Mouse (Mus musculus) embryonic facial prominence, embryonic 15.5 days (tissue): ENCODE data around the gene Pcdh9. TPM values are rescaled to one million over a fixed set of nuclear protein-coding genes. Genes with fewer than 3 reads are reported as not detected.

Experiments used
- ATAC-seq: fragments of 200-750 bp; cut with Nextera tagmentation; 2 replicates; pipeline ENCODE4 v1.8.0; 2017; ENCODE audit warnings: low read depth, moderate TSS enrichment; ENCODE audit not compliant: insufficient number of reproducible peaks, low FRiP score, low TSS enrichment
- H3K27ac ChIP-seq: fragments of 300-500 bp; sonication (generic); replicated peaks from 2 replicates; pipeline ENCODE4 v1.5.1; 2015; ENCODE audit warnings: mild to moderate bottlenecking, inconsistent platforms
- H3K27me3 ChIP-seq: fragments of 300-500 bp; sonication (generic); 2 replicates; pipeline ENCODE4 v1.6.1; 2015; ENCODE audit warnings: inconsistent platforms
- H3K36me3 ChIP-seq: fragments of 300-500 bp; sonication (generic); 2 replicates; pipeline ENCODE4 v1.6.1; 2015; ENCODE audit warnings: mild to moderate bottlenecking, inconsistent platforms
- H3K4me1 ChIP-seq: fragments of 300-500 bp; sonication (generic); 2 replicates; pipeline ENCODE4 v1.6.1; 2015; ENCODE audit warnings: inconsistent platforms
- H3K4me2 ChIP-seq: fragments of 300-500 bp; sonication (generic); replicated peaks from 2 replicates; pipeline ENCODE4 v1.6.1; 2015; ENCODE audit warnings: mild to moderate bottlenecking, inconsistent platforms
- H3K4me3 ChIP-seq: fragments of 300-500 bp; sonication (generic); replicated peaks from 2 replicates; pipeline ENCODE4 v1.5.1; 2015; ENCODE audit warnings: mild to moderate bottlenecking, inconsistent platforms
- H3K9ac ChIP-seq: fragments of 300-500 bp; sonication (generic); 2 replicates; pipeline ENCODE4 v1.6.1; 2015; ENCODE audit warnings: inconsistent platforms
- H3K9me3 ChIP-seq: fragments of 300-500 bp; sonication (generic); replicated peaks from 2 replicates; pipeline ENCODE4 v1.6.1; 2016; ENCODE audit warnings: inconsistent platforms
- WGBS: fragments of 180-500 bp; shearing (Covaris S2); methylation state at CpG from one replicate; pipeline ENCODE4 v1.1.7; 2015; 5-methylcytosine and 5-hydroxymethylcytosine counted together
- polyA plus RNA-seq: library from polyadenylated mRNA; unstranded; fragments of >200 nt; fragmentation: Nextera tagmentation; extraction: Ambion mirVana; gene quantifications from 2 replicates; pipeline ENCODE4 v1.2.1, GENCODE M21; 2015

The Pcdh9 gene
- polyA plus RNA-seq, 1 experiment from 2014 or later: 58.5 TPM

DNA sequence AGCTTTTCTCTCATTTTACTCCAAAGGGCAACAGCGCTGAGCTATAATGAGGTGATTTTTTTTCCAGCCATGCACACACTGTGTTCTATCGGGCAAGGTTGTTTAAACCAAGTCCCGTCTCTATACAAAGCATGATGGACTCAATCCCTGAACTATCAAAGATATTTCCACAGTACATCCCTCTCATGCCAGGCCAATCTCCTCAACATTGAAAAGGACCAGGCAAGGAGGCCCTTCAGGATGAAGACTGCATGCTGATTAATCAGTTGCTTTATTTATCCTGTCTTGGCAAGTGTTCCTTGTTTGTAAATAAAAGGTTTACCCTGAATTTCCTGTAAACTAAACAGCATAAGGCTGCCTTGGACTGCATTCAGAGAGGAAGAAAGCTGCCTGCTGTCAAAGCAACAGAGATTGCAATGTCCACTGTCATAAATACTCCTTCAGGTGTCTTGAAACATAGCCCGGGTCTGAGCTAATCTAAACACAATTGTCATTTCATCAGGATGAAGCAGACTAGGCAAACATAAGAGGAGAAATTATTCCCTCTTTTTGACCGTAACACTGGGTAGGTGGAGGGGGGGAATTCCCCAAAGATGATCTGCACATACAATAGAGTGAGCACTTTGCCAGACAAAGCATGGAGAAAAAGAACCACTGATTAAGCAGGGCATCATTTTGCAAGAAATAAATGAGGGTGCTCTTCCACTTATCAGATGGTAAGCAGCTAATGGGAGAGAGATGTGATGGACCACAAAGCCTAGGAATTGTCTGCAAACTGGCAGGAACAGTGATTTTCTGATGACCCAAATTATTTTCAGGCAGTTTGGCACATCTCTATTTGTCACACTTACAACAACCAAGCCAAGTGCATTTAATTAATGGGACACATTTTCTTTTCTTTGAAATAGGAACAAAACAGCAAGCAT, 822.8 kb downstream of the Pcdh9 start:
- no peak; the same call in 1 of the 2 replicates for ATAC-seq
- no peaks in the 10 kb centered on the region for H3K27me3 ChIP-seq
- WGBS: 52% methylated on average over 5 of the region's 5 CpGs
- H3K4me2 ChIP-seq: no peak overlapping the region
- H3K27ac ChIP-seq: peak overlapping the region; percentile 36; the same call in 1 of the 2 replicates
- no peaks in the 10 kb centered on the region for H3K9me3 ChIP-seq
- peaks cover 11% of the 10 kb centered on the region; the same call in 1 of the 2 replicates for H3K4me1 ChIP-seq
- H3K4me3 ChIP-seq: no peak overlapping the region
- no peak overlapping the region for H3K9ac ChIP-seq
- H3K36me3 ChIP-seq: no peaks in the 10 kb centered on the region

DNA sequence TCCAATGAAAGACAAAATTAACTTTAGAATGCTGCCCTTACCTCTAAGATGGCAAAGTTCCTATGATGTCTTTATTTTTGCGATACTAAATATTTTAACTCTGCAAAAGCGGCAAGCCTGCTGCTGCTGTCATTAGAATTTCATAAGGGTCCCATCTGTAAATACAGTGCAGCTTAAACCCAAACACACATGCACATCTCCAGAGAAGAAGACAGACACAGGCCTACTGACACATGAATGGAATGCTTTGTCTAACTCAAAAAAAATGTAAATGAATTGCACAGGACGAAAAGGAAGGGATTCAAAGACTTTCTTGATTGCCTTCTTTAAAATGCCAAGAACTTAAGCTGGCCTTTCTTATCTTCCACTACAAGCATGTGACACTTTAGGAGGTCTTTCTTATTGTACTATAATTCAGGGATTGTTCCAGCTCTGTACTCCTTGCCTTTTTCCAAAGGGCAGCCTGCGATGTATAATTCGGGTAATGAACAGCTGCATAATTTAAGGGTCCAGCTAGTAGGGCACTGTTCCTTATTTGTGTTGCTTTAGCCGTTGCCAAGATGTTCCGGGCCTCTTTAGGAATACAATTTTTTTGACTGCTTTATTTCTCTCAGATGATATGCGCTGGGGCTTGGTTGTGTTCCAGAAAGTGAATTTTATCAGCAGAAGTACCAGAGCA, 823.6 kb downstream of the Pcdh9 start:
- Histone ChIP-seq H3K9me3 (no peaks in the 10 kb centered on the region), H3K4me1 (peaks cover 11% of the 10 kb centered on the region; the same call in 1 of the 2 replicates), H3K9ac (no peak overlapping the region), H3K36me3 (no peaks in the 10 kb centered on the region), H3K27me3 (no peaks in the 10 kb centered on the region), H3K27ac (peak overlapping the region; percentile 36), H3K4me2 (no peak overlapping the region), H3K4me3 (no peak overlapping the region)
- 42% methylated on average over 8 of the region's 8 CpGs for WGBS
- no peak for ATAC-seq

DNA sequence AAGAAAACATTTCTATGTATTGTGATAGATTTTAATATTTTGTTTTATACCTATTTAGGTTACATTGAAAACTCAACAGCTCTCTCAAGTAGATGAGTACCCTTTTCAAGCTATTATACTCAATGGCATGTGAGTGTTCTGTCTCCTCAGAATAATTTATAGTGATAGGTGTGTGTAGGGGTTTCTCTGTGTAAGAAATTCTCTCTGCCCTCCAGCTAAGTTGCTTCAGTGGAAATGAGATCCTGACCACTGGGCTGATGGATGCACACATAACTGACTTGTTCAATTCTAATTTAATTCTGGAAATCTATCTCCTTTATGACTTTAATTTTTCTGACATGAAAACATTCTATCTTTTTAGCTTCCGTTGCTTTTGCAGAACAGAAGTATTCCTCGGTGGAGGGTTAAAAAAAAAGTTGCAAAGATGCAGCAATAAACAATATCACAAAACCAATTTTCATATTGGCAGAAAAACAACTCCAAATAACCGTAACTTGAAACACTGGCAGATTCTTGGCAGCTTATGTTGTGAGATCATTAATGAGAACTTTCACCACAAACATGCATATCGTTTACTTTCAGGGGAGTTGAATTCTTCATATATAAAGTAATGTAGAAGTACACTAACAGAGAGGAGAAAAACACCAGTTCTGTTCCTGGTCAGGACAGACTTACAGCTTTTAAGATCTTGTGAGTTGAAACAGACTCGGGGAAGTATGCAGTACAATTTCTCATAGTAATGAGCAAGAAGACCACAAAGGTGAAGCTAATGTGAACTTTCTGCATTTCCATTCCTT, 828.5 kb downstream of the Pcdh9 start:
- WGBS: 28% methylated on average over 5 of the region's 5 CpGs
- Histone ChIP-seq H3K9ac (no peak overlapping the region), H3K4me3 (no peak overlapping the region), H3K4me2 (no peak overlapping the region), H3K36me3 (no peaks in the 10 kb centered on the region), H3K27me3 (no peaks in the 10 kb centered on the region), H3K9me3 (no peaks in the 10 kb centered on the region), H3K27ac (no peak overlapping the region), H3K4me1 (0 out of 2 replicates have a peak, but pooled peaks cover 2% of the 10 kb centered on the region)
- ATAC-seq: no peak

DNA sequence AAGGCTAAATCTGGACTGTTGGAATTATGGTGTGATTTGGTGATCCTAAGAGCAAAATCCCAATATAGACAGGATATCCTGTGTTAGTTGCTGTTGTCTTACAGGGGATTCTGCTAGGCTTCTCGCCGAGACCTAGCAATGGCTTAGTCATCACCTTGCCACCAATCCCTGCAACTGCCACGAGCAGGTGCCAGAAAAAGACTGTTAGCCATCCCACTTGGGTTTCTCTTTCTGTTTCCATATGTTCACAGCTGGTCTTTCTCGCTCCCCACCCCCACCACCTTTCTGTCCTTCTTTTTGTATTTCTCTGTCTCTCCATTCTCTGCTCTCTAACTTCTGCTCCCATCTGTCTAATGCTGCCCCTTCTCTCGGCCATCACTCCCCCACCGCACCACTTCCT, 831.7 kb downstream of the Pcdh9 start:
- Histone ChIP-seq H3K36me3 (no peaks in the 10 kb centered on the region), H3K4me1 (no peaks in the 10 kb centered on the region), H3K4me2 (no peak overlapping the region), H3K4me3 (no peak overlapping the region), H3K27ac (no peak overlapping the region), H3K9me3 (no peaks in the 10 kb centered on the region), H3K27me3 (no peaks in the 10 kb centered on the region), H3K9ac (no peak overlapping the region)
- 88% methylated on average over 6 of the region's 6 CpGs for WGBS
- ATAC-seq: no peak

DNA sequence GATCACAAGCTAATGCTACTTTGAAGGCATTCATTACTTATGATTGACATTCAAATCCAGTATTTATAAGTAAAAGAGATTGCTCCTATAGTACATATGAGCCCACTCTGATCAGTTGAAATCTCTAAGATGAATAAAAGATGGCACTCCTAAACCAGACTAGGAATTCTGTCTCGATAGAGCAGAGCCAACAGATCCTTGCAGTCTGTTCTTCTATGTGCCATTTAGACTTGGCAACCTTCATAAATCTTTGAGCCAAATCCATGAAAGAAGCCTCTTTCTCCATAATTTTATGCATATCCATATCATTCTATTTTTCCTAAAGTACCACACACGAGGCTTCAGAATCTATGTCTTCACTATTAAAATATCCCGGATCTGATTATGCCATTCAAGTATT, 834.5 kb downstream of the Pcdh9 start:
- Histone ChIP-seq H3K4me2 (no peak overlapping the region), H3K4me3 (no peak overlapping the region), H3K36me3 (no peaks in the 10 kb centered on the region), H3K27me3 (no peaks in the 10 kb centered on the region), H3K27ac (no peak overlapping the region), H3K4me1 (no peaks in the 10 kb centered on the region), H3K9me3 (no peaks in the 10 kb centered on the region), H3K9ac (no peak overlapping the region)
- 65% methylated on average over 3 of the region's 3 CpGs for WGBS
- ATAC-seq: no peak

DNA sequence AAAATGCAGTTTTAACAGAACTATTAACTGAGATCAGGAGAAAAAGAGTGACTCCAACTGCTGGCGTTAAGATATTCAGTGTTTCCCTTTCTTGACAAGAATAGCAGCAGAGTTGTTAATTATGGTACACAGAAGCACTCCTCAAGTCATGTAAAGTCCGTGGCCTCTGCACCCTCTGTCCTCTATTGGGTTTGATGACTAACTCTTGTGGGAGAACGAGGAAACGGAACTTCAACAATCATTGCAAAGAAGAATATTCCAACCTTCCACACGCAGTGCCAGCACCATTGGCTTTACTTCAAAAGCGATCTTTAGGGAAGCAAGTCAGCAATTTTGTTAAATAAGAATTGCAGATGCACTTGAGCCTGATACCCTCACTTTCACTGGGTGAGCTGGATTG, 849.9 kb downstream of the Pcdh9 start:
- 69% methylated on average over 6 of the region's 6 CpGs for WGBS
- Histone ChIP-seq H3K4me3 (no peak overlapping the region), H3K27ac (no peak overlapping the region), H3K9me3 (no peaks in the 10 kb centered on the region), H3K27me3 (no peaks in the 10 kb centered on the region), H3K36me3 (no peaks in the 10 kb centered on the region), H3K4me1 (no peaks in the 10 kb centered on the region), H3K9ac (no peak overlapping the region), H3K4me2 (no peak overlapping the region)
- no peak for ATAC-seq

DNA sequence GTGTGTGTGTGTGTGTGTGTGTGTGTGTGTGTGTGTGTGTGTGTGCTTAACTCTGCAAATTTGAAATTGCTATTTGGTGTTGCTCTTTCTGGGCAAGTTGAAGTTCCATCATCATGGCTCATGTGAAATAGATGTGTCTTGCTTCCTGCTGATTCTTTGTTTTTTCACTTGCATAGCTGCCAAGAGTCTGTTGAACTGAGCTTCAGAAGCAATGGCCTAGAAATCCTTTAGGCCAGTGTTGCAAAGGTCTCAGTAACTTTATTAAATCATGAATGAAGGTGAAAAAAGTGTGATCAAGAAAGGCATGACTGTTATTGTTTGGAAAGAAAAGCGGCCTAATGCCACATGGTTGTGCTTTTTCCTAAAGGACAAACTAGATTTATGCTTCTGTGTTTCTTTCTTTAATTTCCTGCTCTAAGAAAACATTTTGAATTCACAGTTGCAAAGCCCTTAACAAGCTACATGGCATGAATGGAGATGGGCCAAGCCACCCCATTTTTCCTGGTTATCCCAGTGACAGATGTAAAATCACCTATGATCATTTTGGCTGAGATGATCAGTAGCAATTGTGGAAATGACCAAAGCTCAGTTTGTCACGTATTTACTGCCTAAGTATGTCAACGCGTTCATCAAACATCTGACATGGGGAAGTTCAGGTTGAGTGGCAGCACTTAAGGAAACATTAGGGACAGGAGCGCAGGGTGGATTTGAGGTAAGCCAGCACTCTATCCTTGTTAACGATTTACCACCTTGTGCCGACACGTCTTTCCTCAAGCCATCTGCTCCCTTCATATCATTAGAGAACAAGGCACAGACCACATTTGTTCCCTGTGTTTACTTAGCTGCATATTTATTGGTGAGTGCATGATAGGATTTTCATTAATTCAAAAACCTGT, 850.9 kb downstream of the Pcdh9 start:
- no peaks in the 10 kb centered on the region for H3K9me3 ChIP-seq
- no peak for ATAC-seq
- no peak overlapping the region for H3K4me3 ChIP-seq
- H3K4me2 ChIP-seq: no peak overlapping the region
- no peak overlapping the region for H3K9ac ChIP-seq
- 72% methylated on average over 8 of the region's 8 CpGs for whole genome bisulfite sequencing
- no peak overlapping the region for H3K27ac ChIP-seq
- no peaks in the 10 kb centered on the region for H3K36me3 ChIP-seq
- H3K4me1 ChIP-seq: no peaks in the 10 kb centered on the region
- H3K27me3 ChIP-seq: no peaks in the 10 kb centered on the region

DNA sequence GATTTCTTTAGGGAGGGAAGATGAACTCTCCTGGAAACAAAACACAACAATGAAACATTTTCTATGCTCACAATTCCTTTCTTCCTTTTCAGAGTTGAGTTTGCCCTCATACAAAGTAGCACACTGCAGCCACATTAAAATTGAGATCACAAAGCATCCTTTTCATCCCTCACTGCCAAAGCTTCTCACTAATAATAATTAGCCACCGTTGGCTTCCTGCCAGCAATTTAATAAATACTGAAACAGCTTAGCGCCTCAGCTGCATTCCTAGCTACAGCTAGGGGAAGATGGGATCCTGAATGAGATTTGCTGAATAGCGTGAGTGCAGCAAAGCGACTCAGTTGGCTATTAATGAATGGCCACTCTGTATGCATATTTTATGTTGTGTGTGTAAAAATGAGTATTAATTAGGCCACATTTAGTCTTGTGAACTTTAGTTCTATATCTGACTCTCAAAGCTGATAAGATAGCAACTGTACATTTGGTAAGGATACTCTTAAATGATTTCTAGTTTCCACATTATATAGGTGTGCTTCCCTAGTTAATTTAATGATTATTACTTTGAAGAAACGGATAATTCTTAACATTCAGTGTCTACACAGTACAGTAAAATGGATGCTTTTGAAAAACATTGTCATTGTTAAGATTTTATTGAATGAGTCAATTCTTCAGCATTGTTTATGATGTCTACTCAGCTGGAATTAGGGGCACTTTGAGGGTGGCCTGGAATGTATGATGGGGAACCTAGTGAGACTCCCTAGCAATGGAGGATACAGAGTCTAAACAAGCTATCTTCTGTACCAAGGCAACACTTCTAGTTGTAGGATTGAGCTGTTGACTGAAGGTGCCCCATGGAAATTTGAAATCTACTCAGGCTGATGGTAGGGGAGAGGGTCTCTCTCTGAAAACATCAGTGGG, 881.1 kb downstream of the Pcdh9 start:
- no peaks in the 10 kb centered on the region for H3K4me1 ChIP-seq
- H3K4me3 ChIP-seq: no peak overlapping the region
- H3K4me2 ChIP-seq: no peak overlapping the region
- 70% methylated on average over 5 of the region's 5 CpGs for WGBS
- ATAC-seq: no peak
- H3K27ac ChIP-seq: no peak overlapping the region
- H3K9me3 ChIP-seq: no peaks in the 10 kb centered on the region
- H3K9ac ChIP-seq: no peak overlapping the region
- no peaks in the 10 kb centered on the region for H3K27me3 ChIP-seq
- no peaks in the 10 kb centered on the region for H3K36me3 ChIP-seq
